Mouse (Mus musculus): Measurements from ENCODE around the gene Prkx. TPM values are rescaled to one million over a fixed set of nuclear protein-coding genes. Genes with fewer than 3 reads are reported as not detected.

Prkx gene
- polyA plus RNA-seq, 1 experiment = 2.2 TPM

- H3K4me3 ChIP-seq (replicated peaks; ENCODE audit: control insufficient read depth, low read depth, low read length) = no peak overlapping the region
- H3K4me1 ChIP-seq (ENCODE audit: control insufficient read depth, insufficient read depth, low read length) = no peaks in the 10 kb centered on the region
- TF ChIP-seq CTCF (IDR thresholded peaks at IDR 0.05; ENCODE audit: control insufficient read depth, insufficient read depth, low read length) (peak; percentile 50), POLR2A (IDR thresholded peaks at IDR 0.05; ENCODE audit: borderline replicate concordance, control insufficient read depth, low read depth, low read length) (no peak)
- WGBS = 10% methylated on average over 1 of the region's 1 CpGs
- no peak overlapping the region for H3K27ac ChIP-seq (ENCODE audit: control insufficient read depth, insufficient read depth, low read depth, low read length, poor library complexity)
These were observed 54.7 kb downstream of the Prkx start for GRCm38 (mm10) chrX:77741383-77741782.

- WGBS = 74% methylated on average over 9 of the region's 9 CpGs
- TF ChIP-seq CTCF (IDR thresholded peaks at IDR 0.05; ENCODE audit: control insufficient read depth, insufficient read depth, low read length) (no peak), POLR2A (IDR thresholded peaks at IDR 0.05; ENCODE audit: borderline replicate concordance, control insufficient read depth, low read depth, low read length) (no peak)
- no peak overlapping the region for H3K27ac ChIP-seq (ENCODE audit: control insufficient read depth, insufficient read depth, low read depth, low read length, poor library complexity)
- H3K4me3 ChIP-seq (replicated peaks; ENCODE audit: control insufficient read depth, low read depth, low read length) = no peak overlapping the region
- no peaks in the 10 kb centered on the region for H3K4me1 ChIP-seq (ENCODE audit: control insufficient read depth, insufficient read depth, low read length)
These were observed 62.0 kb downstream of the Prkx start for GRCm38 (mm10) chrX:77733930-77734536.

- TF ChIP-seq POLR2A (IDR thresholded peaks at IDR 0.05; ENCODE audit: borderline replicate concordance, control insufficient read depth, low read depth, low read length) (no peak), CTCF (IDR thresholded peaks at IDR 0.05; ENCODE audit: control insufficient read depth, insufficient read depth, low read length) (peak; percentile 20; the same call in 1 of the 2 replicates)
- 20% methylated on average over 2 of the region's 2 CpGs for WGBS
- H3K27ac ChIP-seq (ENCODE audit: control insufficient read depth, insufficient read depth, low read depth, low read length, poor library complexity) = no peak overlapping the region
- H3K4me1 ChIP-seq (ENCODE audit: control insufficient read depth, insufficient read depth, low read length) = no peaks in the 10 kb centered on the region
- no peak overlapping the region for H3K4me3 ChIP-seq (replicated peaks; ENCODE audit: control insufficient read depth, low read depth, low read length)
These were observed 75.8 kb downstream of the Prkx start for GRCm38 (mm10) chrX:77720298-77720697.

Other genes with a start within 250 kb of the Prkx start
- gene Pbsn, start 57.3 kb upstream of the Prkx start, polyA plus RNA-seq (2011; ENCODE audit: insufficient read depth, insufficient read length, low replicate concordance, missing spikeins) = not detected in 2 replicates
- gene Gm14744, start 68.5 kb upstream of the Prkx start, polyA plus RNA-seq (2011; ENCODE audit: insufficient read depth, insufficient read length, low replicate concordance, missing spikeins) = not detected in 2 replicates
- gene 5430402E10Rik, start 128.8 kb upstream of the Prkx start, polyA plus RNA-seq (2011; ENCODE audit: insufficient read depth, insufficient read length, low replicate concordance, missing spikeins) = not detected in 2 replicates